Mouse (Mus musculus) T-helper 17 cell (primary cell): ENCODE measurements at regions not wholly inside any gene's neighbourhood (a gene's known extent, or its start where the extent isn't known, plus 50 kb on each side); places are given as distances from the start of the nearest gene placed in this dataset.
"Not testable (repeated sequence)": the region's sequence is repeated elsewhere in the genome, so short reads cannot be mapped to it uniquely, and the experiment has no call there.

Experiments
- in situ Hi-C, 2 experiments: fragments of 300-600 bp; cut with MboI, MseI; formaldehyde crosslinking; loops; 1 replicate in 1 of 2; 2 replicates in 1 of 2; pipeline ENCODE4 v1.15.1; 2025; ENCODE audit warnings: high pct_unique_total_duplicates in 2 of 2

- in situ Hi-C loops, result no loop called here
Measured at GRCm38 (mm10) chr10:23733679-23734078, 53.4 kb downstream of the Rps12 start.

DNA sequence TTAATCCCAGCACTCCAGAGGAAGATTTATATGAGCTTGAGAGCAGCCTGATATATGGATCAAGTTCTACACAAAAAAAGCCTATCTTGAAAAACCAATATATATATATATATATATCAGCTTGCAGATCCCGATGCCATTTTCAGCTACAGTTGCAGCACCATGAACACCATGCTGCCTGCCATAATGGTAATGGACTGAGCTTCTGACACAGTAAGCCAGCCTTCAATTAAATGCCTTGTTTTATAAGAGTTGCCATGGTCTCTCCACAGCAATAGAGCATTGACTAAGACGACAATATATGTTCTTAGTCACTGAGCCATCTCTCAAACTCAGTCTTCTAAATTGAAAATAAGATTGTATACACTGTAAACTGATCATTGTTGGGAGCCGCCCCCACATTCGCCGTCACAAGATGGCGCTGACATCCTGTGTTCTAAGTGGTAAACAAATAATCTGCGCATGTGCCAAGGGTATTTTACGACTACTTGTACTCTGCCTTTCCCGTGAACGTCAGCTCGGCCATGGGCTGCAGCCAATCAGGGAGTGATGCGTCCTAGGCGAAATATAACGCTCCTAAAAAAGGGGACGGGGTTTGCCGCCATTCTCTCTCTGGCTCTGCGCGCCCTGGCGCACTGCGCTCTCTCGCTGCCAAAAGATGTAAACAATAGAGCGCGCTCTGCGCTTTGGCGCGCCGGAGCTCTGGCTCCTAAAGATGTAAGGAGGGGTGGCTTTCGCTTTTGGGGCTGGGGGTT lies 60.9 kb downstream of the Rps12 start:
- in situ Hi-C loops, result not testable (repeated sequence)

DNA sequence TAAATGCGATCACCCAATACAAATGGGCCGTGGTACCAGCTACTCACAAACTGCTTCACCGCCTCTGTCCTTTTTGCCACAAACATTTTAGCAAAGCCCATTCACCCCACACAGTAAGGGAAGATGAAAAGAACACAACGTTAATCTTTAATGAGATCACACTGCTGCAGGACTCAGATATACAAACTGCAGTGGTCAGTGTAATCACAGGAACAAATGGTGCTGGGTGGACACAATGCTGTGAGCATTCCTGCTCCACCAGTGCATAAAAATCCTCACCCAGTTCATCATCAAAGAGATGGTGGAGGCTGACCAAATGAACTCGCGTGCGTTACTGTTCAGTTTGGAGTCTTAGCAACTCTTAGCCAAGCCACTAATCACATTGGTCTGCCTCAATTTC lies 69.0 kb downstream of the Rps12 start:
- in situ Hi-C loops, result no loop called here

DNA sequence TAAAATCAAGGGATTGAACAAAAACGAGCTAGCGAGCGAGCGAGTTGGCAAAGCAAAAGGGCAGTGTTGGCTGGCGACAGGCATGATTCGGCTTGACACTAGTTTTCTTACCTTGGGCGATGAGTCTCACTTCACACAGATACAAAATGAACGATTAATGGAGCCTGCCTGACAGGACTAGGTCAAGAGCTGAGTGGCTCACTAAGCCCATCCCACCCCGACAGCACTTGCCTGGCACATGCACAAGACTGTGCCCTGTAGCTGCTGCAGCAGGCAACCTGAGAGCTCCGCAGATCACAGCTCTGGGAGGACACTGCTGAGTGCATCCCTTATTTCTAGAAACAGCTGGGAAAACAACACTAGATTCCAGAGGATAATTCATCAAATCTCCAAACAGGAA lies 71.6 kb downstream of the Rps12 start:
- in situ Hi-C loops, result no loop called here

GRCm38 (mm10) chr10:23715101-23715500 lies 72.0 kb downstream of the Rps12 start:
- in situ Hi-C loops, result no loop called here

GRCm38 (mm10) chr10:23712691-23713378 lies 74.2 kb downstream of the Rps12 start:
- in situ Hi-C loops, result no loop called here

- in situ Hi-C loops, result no loop called here
Measured at GRCm38 (mm10) chr10:23711416-23712171, 75.5 kb downstream of the Rps12 start.

DNA sequence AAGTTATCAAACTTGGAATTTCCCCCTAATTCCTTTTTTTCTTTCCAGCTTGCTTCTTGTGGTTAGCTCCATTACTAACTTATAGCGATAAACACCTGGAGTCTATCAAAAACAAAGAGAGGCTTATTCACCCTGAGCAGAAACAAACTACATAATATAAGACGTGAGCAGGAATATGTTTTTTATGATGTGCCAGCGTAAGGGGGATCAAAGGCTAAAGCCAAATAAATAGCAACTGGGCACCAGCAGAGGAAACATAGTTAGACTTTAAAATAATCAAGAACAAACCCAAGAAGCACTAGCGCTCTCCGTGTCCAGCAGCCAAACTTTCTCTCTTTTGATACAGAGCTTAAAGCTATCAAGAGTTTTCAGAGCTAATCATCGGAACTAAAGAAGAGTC lies 76.1 kb downstream of the Rps12 start:
- in situ Hi-C loops, result no loop called here

DNA sequence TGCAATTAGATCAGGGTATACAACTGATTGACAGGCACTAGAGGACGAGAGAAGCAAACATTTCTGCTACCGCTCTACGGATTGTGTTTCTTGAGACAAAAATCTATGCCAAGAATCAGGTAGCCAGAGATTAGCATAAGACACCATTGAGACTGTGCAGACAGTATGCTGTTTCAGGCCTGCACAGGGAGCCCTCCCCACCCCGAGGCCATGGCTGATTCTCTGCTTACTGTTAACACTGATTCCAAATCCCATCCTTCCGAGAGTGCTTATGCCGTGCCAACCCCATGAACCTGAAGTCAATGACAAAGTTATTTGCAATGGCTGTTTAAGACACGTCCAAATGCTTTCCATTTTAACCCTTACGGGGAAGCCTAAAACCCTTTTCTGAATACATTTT lies 78.8 kb downstream of the Rps12 start:
- in situ Hi-C loops, result no loop called here

DNA sequence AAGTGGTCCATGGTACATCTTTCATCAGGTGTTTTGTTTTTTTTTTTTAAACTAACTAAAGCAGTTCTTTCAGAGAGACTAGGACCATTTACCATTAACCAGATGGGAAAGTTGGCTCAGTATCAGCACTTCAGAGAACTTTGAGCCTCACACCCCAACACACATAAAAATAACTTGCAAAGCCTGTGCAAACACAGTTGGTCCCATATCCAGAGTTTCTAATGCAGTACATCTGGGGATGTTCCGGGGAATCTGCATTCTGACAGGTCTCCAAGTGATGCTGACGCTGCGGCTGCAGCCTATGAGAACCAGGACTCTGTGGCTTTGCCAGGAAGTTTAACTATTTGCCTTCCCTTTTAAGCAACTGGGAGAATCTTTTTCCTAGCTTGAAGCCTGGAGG lies 79.9 kb downstream of the Rps12 start:
- in situ Hi-C loops, result no loop called here

- in situ Hi-C loops, result no loop called here
Measured at GRCm38 (mm10) chr10:23704048-23704447, 83.0 kb downstream of the Rps12 start.

DNA sequence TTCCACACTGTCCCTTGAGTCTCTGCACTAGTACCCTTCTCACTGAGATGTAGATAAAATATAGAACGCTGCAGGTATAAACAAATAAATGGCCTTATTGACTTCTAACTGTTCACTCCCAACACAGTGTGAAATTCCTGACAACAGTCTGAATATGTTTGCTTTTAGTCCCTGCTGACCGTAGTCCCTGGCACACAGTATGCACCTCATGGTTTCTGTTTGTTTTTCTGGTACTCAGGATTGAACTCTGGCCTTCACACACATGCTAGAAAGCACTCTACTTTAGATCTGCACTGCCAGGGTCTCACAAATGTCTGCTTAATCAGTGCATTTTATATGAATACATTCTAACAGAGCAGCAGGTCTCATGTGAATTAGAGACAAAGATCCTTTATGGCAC lies 95.8 kb downstream of the Rps12 start:
- in situ Hi-C loops, result no loop called here

DNA sequence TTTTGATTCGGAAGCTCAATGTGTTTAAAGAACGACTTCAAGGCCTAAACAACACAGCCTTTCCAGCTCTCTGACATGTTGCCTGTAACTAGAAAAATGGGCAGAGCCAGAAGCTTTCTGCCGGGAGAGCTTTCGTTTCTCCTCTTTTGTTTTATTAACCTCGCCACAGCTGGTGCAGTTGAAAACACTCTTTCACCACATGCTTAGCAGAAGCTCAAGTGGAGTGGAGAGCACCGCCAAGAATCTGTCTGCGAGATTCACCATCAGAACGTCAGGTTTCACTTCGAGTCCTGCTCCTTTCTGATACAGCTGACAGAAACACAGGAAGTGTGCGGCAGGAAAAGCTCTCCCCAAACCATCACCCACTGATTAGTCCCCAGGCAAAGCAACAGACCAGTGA lies 100.1 kb downstream of the Rps12 start:
- in situ Hi-C loops, result no loop called here

- in situ Hi-C loops, result no loop called here
Measured at GRCm38 (mm10) chr10:23683078-23683477, 104.0 kb downstream of the Rps12 start.

DNA sequence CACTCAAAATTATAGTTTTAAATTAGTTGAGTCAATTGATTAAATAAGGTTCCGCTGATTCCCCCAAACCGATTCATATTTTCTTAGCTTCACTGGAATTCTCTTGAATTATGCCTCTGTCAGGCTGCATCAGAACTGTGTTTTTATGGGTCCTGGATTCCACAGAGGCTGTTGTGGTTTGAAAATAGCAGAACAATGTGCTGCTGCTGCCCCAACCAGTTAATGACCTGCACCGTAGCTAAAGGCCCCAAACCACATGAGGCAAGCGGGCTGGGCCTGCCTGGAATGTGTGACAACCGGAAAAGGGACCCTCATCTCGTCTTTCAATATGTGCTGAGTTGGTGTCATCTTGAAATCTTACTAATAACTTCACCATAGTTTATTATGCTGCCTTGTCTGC lies 111.2 kb downstream of the Rps12 start:
- in situ Hi-C loops, result loop anchor here in 1 of 2 experiments (10.0 kb wide), 1 partner anchor 1001 kb away; no protein-coding TSS in a partner anchor

GRCm38 (mm10) chr10:23674633-23675515 lies 112.2 kb downstream of the Rps12 start:
- in situ Hi-C loops, result loop anchor here in 1 of 2 experiments (10.0 kb wide), 1 partner anchor 1000 kb away; no protein-coding TSS in a partner anchor

GRCm38 (mm10) chr10:23672296-23672695 lies 114.8 kb downstream of the Rps12 start:
- in situ Hi-C loops, result loop anchor here in 1 of 2 experiments (10.0 kb wide), 1 partner anchor 997 kb away; no protein-coding TSS in a partner anchor

DNA sequence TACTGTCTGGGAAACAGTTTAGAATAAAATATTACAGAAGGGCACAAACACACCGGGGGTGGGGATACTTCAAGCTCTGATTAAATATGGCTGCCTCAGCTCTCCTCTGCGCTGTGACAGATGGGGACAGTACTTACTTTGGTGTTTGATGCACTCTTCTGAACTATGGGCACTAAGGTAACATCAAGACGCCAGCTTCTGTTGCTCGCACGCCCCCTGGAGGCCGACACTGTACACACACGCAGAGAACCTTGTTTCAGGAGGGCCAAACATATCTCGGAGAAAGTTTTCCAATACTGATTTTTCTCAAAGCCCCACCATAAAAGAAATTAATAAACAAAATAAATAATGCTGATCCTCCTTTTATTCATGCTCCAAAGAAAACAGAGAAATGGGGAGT lies 115.6 kb downstream of the Rps12 start:
- in situ Hi-C loops, result loop anchor here in 1 of 2 experiments (10.0 kb wide), 1 partner anchor 997 kb away; no protein-coding TSS in a partner anchor

DNA sequence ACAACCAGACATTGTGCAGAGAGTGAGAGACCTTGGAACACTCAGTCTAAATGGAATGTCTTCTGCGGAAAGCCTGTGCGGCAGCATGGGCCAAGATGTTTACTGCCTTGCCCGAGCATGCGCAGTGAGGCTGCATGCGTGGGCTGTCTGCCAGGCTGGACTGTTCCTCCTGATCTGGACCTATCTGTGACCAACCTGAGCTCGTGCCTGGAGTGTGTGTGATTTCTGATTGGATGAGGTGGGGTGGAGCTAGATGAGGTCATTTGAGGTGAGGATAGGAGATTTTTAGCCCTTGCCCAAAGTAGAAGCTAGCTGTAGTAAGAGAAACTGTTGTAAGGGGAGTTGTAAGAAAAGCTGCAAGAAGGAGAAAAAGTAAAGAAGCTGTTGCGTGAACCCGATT lies 121.2 kb downstream of the Rps12 start:
- in situ Hi-C loops, result not testable (repeated sequence)

DNA sequence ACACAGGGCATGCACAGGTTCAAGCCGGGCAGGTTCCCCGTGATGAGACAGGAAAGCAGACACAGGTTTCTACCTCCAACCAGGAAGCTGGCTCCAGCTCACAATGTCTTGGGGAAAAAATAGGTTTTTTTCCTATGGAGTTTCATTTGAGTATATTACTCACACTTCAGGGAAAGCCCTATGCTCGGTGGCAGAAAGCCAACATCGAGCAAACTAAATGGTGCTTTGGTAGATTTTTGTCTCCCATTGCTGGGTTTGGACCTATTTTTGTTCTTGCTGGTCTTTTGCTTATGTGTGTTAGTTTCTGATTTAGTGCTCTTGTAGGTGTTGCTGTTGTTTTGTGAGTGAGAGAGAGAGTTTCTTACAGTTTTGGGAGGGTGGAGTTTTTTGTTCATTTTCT lies 160.9 kb downstream of the Rps12 start:
- in situ Hi-C loops, result no loop called here

DNA sequence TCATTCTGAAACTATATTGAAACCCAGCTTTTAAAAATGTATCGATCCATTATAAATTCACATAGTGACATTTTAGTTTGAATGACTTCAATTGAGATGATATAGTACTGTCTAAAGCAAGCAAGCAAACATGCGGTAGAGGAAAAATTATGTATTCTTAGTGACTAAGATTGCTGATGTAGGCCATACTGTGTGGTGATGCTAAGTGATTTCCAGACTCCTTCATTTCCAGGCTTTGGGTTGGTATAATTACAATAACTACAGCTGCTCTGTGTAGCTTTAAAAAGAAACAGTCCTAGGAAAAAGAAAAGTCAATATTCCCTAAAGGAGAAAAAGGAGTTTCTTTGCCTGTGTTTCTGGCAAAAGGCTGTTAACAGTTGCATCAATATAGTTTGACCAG lies 175.0 kb downstream of the Rps12 start:
- in situ Hi-C loops, result no loop called here
